Mouse (Mus musculus) embryonic fibroblast, embryonic 13.5 days (primary cell): ENCODE measurements around the gene Il2rg.

ENCODE experiments used
- CTCF ChIP-seq: IDR thresholded peaks from 2 replicates; pipeline ENCODE4 v1.5.1; 2011; ENCODE audit warnings: mild to moderate bottlenecking, control low read depth, low read length, moderate library complexity, borderline replicate concordance; ENCODE audit not compliant: insufficient read depth
- POLR2A ChIP-seq: IDR thresholded peaks from 2 replicates; pipeline ENCODE4 v1.6.1; 2011; ENCODE audit warnings: low read depth, mild to moderate bottlenecking, control low read depth, low read length, moderate library complexity

GRCm38 (mm10) chrX:101299473-101300426, 31.7 kb upstream of the Il2rg start:
- TF ChIP-seq CTCF: no peak
- TF ChIP-seq POLR2A: no peak
